Mouse (Mus musculus): ENCODE measurements around the gene Foxe1. TPM values are rescaled to one million over a fixed set of nuclear protein-coding genes. Genes with fewer than 3 reads are reported as not detected.

The Foxe1 gene
- not detected in 2 replicates for total RNA-seq (2021)
- long read RNA-seq, experiment 1 = 0 reads
- long read RNA-seq, experiment 2 = 0 reads

- peak; percentile 10 for DNase-seq
Observed at GRCm38 (mm10) chr4:46343596-46344260, at the start of gene Foxe1. TSS of gene Foxe1 (plus strand) at chr4:46343609.

DNA sequence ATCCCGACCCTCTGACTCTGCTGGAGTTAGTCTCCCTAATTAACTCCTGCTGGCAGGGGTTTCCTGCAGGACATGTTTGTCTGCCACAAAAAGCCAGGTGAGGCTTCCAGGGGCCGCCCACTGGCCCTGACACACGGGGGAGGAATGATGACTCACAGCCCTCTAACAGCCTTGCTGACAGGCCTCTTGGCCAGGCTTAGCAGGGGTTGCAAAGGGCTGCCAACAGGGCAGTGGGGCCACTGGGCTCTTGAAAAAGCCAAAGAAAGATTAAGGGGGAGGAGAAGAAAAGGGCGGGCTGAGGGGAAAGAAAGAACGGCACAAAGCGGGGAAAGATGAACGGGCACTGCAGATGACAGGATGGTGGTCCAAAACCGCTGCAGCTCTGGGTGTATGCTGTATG lies 39.3 kb upstream of the Foxe1 start:
- peak; percentile 87 for DNase-seq

GRCm38 (mm10) chr4:46304757-46305384 lies 38.5 kb upstream of the Foxe1 start:
- DNase-seq = peak; percentile 92

DNA sequence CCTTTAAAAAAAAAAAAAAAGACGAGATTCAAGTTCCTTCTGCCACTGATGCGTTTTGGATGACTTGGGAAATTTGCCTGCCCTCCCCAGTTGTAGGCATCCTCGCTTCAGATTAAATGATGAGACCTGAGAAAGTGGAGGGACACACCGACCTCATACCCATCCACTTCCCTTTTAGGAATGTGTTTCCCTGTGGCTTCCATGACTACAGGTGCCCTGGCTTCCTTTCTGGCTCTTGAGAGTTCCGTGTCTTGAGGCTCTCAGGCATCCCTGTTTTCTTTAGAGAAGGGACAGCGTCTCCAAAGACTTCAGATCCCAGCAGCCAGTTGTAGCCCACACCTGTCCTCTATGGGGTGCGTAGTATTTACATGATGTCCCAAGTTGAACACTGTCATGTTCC lies 38.0 kb upstream of the Foxe1 start:
- DNase-seq = no peak

GRCm38 (mm10) chr4:46307341-46307740 lies 36.1 kb upstream of the Foxe1 start:
- DNase-seq = peak; percentile 88

GRCm38 (mm10) chr4:46307869-46308268 lies 35.5 kb upstream of the Foxe1 start:
- DNase-seq = no peak

DNA sequence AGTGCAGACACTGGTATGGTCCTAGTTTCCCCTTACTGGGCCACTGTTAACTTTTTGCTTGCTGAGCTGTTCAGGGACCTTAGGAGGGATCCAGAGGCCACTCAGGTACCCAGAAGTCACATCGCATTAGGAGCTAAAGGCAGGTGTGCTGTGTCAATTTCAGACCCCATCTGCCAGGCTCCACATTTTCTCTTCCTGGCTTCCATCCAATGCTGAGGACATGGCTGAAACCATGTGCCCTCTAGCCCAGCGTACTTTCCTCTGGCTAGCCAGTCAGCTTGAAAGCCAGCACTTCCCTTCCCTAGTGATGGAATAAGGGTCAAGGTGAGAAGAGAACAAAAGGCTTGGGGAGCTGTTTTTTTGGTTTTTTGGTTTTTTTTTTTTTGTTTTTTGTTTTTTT lies 31.8 kb upstream of the Foxe1 start:
- DNase-seq = no peak

DNA sequence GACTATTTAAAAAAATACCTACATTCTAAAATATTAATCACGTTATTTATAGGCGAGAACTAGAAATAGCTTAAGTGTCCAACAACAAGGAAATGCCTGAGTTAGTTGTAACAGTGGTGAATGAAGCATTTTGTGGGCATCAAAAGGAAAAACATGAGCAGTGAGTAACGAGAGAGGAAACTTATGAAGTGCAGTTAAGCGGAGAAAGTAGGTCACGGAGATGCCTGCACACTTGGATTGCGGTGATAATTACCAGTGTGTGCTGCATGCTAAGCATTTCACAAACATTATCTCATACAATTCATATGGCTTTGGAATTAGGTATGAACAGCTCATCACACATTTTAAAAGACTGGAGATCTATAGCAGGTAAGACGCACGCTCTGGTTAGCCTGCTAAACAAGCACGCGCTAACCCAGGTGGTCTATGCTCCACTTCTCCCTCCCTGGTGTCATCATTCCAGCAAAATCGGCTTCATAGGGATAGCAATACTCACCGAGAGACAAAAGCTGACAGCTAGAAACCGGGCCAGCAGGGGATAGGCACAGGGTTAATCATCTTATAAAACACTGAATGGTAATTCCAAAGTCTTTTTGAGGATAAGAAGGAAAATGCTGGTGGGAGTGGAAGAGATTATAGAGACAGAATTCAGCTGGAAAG lies 21.5 kb upstream of the Foxe1 start:
- DNase-seq = no peak

DNA sequence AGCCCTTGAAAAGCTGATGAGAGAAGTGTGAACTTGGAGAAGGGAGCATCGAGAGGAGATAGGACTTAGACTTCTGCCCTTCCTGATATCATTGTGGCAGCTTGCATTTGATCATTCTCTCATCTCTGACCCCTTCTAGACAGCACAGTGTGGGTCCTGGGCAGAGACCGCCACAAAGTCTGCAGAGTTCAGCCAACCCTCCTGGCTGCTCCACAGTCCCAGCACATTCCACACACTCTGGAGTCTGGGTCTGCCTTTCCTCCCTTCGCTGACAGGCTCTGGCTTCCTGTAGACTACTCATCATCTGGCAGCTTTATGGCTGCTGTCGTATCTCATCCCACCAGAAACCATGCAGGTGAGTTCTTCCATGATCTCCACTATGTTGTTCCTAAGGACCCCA lies 20.7 kb upstream of the Foxe1 start:
- no peak for DNase-seq

- DNase-seq = no peak
Observed at GRCm38 (mm10) chr4:46328906-46329305, 14.5 kb upstream of the Foxe1 start.

GRCm38 (mm10) chr4:46335846-46336245 lies 7.6 kb upstream of the Foxe1 start:
- no peak for DNase-seq

DNA sequence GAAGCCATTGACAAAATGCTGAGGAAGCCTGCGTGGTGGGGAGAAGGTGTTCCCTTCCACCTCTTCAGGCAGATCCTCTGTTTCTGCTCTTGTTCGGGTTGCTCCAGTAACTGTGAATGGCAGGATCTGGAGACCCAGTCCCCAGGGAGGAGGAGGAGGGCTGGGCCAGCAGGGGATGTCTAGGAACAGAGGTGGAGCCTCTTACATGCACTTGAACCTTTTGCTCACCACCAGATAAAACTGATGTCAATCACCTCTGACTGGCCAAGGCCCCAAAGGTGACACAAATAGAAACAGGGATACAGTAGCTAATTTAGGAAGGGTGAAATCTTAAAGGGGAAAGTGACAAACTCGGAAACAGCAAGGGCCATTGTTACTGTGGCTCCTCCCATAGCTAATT lies 5.4 kb upstream of the Foxe1 start:
- no peak for DNase-seq

DNA sequence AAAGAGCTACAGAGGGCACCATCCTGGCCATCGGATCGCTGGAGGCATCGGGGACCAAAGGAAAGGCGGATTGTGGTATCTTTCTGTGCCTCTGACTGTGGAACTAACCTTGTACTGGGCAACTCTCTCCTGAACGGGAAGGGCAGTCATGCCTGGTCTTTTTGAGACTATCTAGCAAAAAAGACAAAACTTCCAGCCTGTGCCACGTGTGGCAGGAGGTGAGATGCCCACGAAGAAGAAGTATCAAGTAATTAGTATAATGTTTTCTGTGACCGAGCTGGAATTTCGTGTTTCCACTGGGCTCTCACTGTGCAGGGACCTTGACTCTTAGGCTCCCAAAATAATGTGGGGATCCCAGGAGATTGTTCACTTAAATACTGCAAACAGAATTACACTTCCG lies 4.4 kb upstream of the Foxe1 start:
- no peak for DNase-seq

DNA sequence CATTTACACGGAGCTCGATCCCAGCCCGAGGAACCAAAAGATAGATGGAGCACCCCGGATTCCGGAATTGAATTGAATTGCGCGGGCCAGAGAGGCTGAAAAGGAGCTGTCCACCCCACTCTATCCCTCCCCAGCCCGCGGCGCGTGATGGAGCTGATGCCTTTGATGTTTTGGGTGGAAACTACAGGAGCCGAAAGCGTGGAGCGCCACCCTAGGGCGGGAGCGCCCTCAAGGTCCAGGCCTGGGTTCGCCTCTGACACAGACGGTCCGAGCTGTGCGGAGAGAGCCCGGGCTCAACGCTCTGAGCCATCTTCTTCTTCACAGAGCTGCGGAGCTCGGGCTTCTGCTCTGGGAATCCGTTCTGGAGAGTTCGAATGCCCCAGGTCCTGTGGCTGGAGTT lies 3.8 kb upstream of the Foxe1 start:
- peak; percentile 28 for DNase-seq

DNA sequence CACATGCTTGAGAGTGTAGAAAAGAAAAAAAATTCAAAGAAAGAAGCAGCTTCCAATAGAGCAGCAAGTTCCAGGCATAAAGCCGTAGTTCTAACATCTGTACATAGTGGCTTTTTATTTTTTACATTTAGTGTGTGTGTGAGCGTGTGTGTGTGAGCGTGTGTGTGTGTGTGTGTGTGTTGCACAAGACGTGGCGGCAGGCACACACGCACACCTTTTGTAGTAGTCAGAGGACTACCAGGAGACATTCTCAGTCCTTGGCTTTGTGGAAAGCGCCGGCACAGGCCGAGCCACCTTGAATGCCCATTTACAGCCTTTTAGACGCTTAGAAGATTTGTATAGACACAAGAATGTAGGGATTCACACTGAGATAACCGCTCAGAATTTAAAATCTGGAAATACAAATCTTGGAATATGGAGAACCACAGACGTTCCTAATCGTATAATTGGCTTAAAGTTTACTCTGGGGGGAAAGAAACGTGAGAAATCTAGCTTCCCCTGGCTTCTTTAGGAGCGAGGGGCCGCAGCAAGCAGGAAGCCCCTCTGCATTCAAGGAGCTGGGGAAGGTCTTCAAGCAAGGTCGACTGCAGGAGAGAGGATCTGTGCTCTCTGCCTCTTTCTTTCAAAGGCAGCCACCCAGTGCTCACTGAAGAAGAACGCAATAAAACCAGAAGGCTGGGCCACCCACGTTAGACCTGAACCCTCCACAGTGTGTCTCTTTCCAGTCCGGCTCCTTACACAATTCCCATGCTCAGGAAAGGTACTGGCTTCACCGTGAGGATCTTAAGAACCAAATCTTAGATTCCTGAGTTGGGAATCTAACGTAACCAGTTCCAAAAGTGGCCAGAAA lies 1.4 kb upstream of the Foxe1 start:
- no peak for DNase-seq

DNA sequence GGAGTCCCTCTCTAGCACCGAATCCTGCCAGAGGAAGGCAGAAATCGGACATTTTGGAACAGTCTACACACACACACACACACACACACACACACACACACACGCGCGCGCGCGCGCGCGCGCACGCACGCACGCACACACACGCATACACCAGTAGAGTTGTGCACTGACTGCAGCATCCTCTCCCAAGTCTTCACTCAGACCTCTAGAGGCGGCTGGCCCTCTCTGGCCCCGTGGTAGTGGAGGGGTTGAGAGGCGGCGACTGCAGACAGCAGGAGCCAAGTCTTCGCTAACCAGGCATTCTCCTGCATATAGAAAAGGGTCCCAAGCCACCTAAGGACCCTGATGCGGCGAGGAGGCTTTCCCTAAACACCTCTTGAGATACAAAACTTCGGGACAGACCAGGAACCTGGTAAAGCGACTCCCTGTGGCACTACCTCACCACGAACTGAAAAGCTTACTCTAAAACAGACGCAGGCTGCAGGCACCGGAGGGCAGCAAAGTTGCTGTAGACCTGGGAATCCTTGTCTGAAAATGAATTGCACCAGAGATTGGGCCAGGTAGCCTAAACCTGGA lies 610 bp upstream of the Foxe1 start:
- DNase-seq = no peak

GRCm38 (mm10) chr4:46344288-46344687 lies 879 bp downstream of the Foxe1 start:
- DNase-seq = peak; percentile 41

DNA sequence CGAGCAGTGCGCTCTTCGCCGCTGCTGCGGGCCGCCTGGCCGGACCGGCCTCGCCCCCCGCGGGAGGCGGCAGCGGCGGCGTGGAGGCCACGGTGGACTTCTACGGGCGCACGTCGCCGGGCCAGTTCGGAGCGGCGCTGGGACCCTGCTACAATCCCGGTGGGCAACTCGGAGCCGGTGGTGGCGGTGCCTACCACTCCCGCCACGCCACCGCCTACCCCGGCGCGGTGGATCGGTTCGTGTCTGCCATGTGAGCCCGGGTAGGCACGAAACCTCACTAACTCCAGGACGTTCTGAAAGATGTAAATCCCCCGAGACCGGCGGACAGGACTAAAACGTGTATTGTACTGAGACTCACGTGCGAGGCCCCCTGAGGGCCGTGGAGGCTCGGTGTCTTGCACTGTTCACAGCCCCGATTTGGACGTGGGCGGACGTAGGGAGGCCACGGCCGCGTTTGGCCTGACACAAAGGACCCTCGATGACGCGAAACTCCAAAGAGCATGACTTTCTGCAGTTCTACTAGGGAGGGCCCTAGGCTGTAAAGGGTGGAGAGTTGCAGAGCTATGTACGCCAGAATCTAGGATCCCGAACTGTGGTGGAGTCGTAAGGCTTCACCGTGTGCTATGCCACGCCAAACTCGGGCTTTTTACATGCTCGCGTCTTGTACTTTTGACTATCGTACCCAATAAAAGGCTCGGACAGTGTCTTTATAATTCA lies 1.8 kb downstream of the Foxe1 start:
- no peak for DNase-seq

GRCm38 (mm10) chr4:46345773-46346100 lies 2.3 kb downstream of the Foxe1 start:
- no peak for DNase-seq

GRCm38 (mm10) chr4:46346221-46346620 lies 2.8 kb downstream of the Foxe1 start:
- DNase-seq = no peak

DNA sequence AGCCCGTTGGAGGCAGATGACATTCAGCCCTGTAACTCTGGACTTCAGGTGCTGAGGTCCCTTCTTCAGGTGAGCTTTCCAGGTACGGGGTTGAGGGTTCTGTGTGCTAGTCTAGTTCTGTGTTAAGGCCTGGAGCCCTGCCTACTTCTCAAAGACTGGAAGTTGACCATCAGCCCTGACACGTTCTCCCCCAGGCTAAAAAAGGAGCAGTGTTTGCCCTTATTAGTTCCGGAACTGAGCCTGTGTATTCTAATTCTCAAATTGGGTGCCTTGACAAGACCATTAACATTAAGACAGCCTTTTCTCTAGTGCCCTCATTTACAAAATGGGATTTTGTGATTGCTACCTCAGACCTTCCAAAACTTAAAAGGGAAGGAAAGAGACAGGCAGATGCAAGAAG lies 3.7 kb downstream of the Foxe1 start:
- DNase-seq = no peak
